Comparison of ENCODE assay signal across 8 mouse cellular contexts in the genomic region with DNA sequence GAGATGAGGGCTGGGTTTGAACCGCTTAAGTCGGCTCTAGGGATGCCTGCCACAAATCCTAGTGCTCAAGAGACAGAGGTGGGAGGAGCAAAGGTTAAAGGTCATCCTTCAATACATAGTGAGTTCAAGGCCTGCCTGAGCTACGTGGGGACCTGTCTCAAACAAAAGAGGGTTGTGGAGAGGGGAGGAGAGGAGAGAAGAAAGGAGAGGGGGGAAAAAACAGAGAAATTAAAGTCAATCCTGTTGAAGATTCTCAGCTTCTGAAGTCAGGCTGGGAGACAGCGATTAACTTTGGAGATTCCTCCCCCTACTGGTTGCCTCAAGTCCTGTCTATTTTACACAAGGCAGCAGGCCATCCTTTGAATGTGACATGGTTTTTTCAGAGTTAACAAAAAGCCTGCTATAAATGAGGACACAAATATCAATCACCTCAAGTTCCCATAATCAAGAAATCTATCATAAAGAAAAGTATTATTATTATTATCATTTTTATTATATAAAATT. TPM values are rescaled to one million over a fixed set of nuclear protein-coding genes. Genes with fewer than 3 reads are reported as not detected.
A peak's percentile ranks its signal among the peaks of the same experiment; 100 is the strongest.
DNase-seq lines count a peak whose midpoint lies in the region; ATAC-seq and TF ChIP-seq lines count a peak whose summit lies in the region.

No protein-coding gene starts in this region.

- H3K4me1 ChIP-seq in forebrain, embryonic 13.5 days, result peaks cover 2% of the 10 kb centered on the region
- peaks cover under 1% of the 10 kb centered on the region for H3K4me1 ChIP-seq in forebrain, embryonic 15.5 days
- H3K4me1 ChIP-seq in hindbrain, postnatal 0 days (ENCODE audit: insufficient read depth, low read length), result no peaks in the 10 kb centered on the region
- H3K4me1 ChIP-seq in heart, embryonic 12.5 days (replicated peaks), result peaks cover 10% of the 10 kb centered on the region; the same call in 1 of the 2 replicates

- peak; percentile 60 to 76 for DNase-seq in left cerebral cortex, postnatal 14 days (ENCODE audit: low spot score in 2 of 2)
- DNase-seq in left cerebral cortex, adult 18-20 months (ENCODE audit: low spot score in 2 of 2), result no peak
- peak; percentile 63 for DNase-seq in ES-CJ7 (ENCODE audit: low read depth, low spot score)
- DNase-seq in hindbrain, postnatal 0 days (ENCODE audit: low spot score), result peak; percentile 85
- DNase-seq in thymus, postnatal 4 days, result peak; percentile 24

- no peak overlapping the region for H3K4me2 ChIP-seq in forebrain, embryonic 13.5 days
- no peak overlapping the region for H3K4me2 ChIP-seq in forebrain, embryonic 15.5 days (replicated peaks)
- H3K4me2 ChIP-seq in hindbrain, postnatal 0 days (ENCODE audit: low read depth, low read length), result no peak overlapping the region
- H3K4me2 ChIP-seq in heart, embryonic 12.5 days, result no peak overlapping the region

- H3K36me3 ChIP-seq in forebrain, embryonic 13.5 days (ENCODE audit: poor library complexity, severe bottlenecking), result no peaks in the 10 kb centered on the region
- H3K36me3 ChIP-seq in forebrain, embryonic 15.5 days, result no peaks in the 10 kb centered on the region
- H3K36me3 ChIP-seq in hindbrain, postnatal 0 days (ENCODE audit: insufficient read depth, low read length), result no peaks in the 10 kb centered on the region
- no peaks in the 10 kb centered on the region for H3K36me3 ChIP-seq in heart, embryonic 12.5 days

- no peak overlapping the region for H3K9ac ChIP-seq in forebrain, embryonic 13.5 days
- no peak overlapping the region for H3K9ac ChIP-seq in forebrain, embryonic 15.5 days (replicated peaks)
- H3K9ac ChIP-seq in hindbrain, postnatal 0 days (replicated peaks; ENCODE audit: low read length), result no peak overlapping the region
- H3K9ac ChIP-seq in heart, embryonic 12.5 days, result no peak overlapping the region

- no peak overlapping the region for H3K27ac ChIP-seq in forebrain, embryonic 13.5 days
- H3K27ac ChIP-seq in forebrain, embryonic 15.5 days (replicated peaks), result no peak overlapping the region
- no peak overlapping the region for H3K27ac ChIP-seq in hindbrain, postnatal 0 days
- H3K27ac ChIP-seq in heart, embryonic 12.5 days (ENCODE audit: poor library complexity, severe bottlenecking), result no peak overlapping the region

- no peaks in the 10 kb centered on the region for H3K9me3 ChIP-seq in forebrain, embryonic 13.5 days (replicated peaks)
- no peaks in the 10 kb centered on the region for H3K9me3 ChIP-seq in forebrain, embryonic 15.5 days
- H3K9me3 ChIP-seq in hindbrain, postnatal 0 days (ENCODE audit: low read length), result no peaks in the 10 kb centered on the region
- H3K9me3 ChIP-seq in heart, embryonic 12.5 days (replicated peaks), result no peaks in the 10 kb centered on the region

- peak; percentile 59 for ATAC-seq in forebrain, embryonic 13.5 days
- ATAC-seq in forebrain, embryonic 15.5 days (replicated peaks), result no peak
- ATAC-seq in hindbrain, postnatal 0 days, result 0 out of 2 replicates have a peak, but pooled peaks have one; percentile 45
- ATAC-seq in heart, embryonic 12.5 days (ENCODE audit: insufficient number of reproducible peaks, low FRiP score), result no peak

- no peak overlapping the region for H3K4me3 ChIP-seq in forebrain, embryonic 13.5 days
- no peak overlapping the region for H3K4me3 ChIP-seq in forebrain, embryonic 15.5 days
- H3K4me3 ChIP-seq in hindbrain, postnatal 0 days (ENCODE audit: low read length), result no peak overlapping the region
- no peak overlapping the region for H3K4me3 ChIP-seq in heart, embryonic 12.5 days

- no peaks in the 10 kb centered on the region for H3K27me3 ChIP-seq in forebrain, embryonic 13.5 days
- H3K27me3 ChIP-seq in forebrain, embryonic 15.5 days, result 0 out of 2 replicates have a peak, but pooled peaks cover 2% of the 10 kb centered on the region
- no peaks in the 10 kb centered on the region for H3K27me3 ChIP-seq in hindbrain, postnatal 0 days (ENCODE audit: insufficient read depth, low read length)
- H3K27me3 ChIP-seq in heart, embryonic 12.5 days (replicated peaks), result no peaks in the 10 kb centered on the region

- intact Hi-C loops in left cerebral cortex, postnatal 14 days (cut with DNase I), result loop anchor here (2.0 to 10.0 kb wide), 2 partner anchors 249 to 353 kb away; a partner anchor contains a TSS

- 28% methylated on average over 4 of the region's 4 CpGs for WGBS in forebrain, embryonic 13.5 days
- WGBS in forebrain, embryonic 15.5 days, result 25% methylated on average over 4 of the region's 4 CpGs
- 34% methylated on average over 4 of the region's 4 CpGs for WGBS in hindbrain, postnatal 0 days
- WGBS in heart, embryonic 12.5 days, result 51% methylated on average over 4 of the region's 4 CpGs

- peak; percentile 86 for TF ChIP-seq CTCF in hindbrain, postnatal 0 days (IDR thresholded peaks at IDR 0.05; ENCODE audit: low read depth)

RNA-seq across cellular contexts. Expression of a gene that starts 5.8 kb away (rescaled TPM):
- polyA plus RNA-seq in forebrain, embryonic 13.5 days (2015; fragmentation: Nextera tagmentation; extraction: Ambion mirVana), result 16.8 and 17.5 TPM in 2 replicates
- polyA plus RNA-seq in forebrain, embryonic 15.5 days (2015; fragmentation: Nextera tagmentation; extraction: Ambion mirVana), result 21.2 and 24.6 TPM in 2 replicates
- 10 to 100 TPM; 78.9 to 82.8 TPM for total RNA-seq in left cerebral cortex, postnatal 14 days (2021)
- total RNA-seq in left cerebral cortex, adult 18-20 months (2021), result 10 to 100 TPM; 93.8 to 94.7 TPM
- 32.7 and 33.2 TPM in 2 replicates for total RNA-seq in hindbrain, postnatal 0 days (2014; rRNA removed)
- 12.0 and 14.5 TPM in 2 replicates for polyA plus RNA-seq in hindbrain, postnatal 0 days (2015; fragmentation: Nextera tagmentation; extraction: Ambion mirVana)
- 16.4 and 16.7 TPM in 2 replicates for polyA plus RNA-seq in heart, embryonic 12.5 days (2016; fragmentation: Nextera tagmentation; extraction: Ambion mirVana)

Comparison
In these comparisons a context has a peak if more than half of its experiments do, and no peak if none do; other contexts are left out.
1. ATAC-seq: peak in forebrain, embryonic 13.5 days (single experiment) and hindbrain, postnatal 0 days (single experiment); none in forebrain, embryonic 15.5 days (single experiment) and heart, embryonic 12.5 days (single experiment).
2. DNase-seq: peak in left cerebral cortex, postnatal 14 days (2 of 2), ES-CJ7 (single experiment), hindbrain, postnatal 0 days (single experiment) and thymus, postnatal 4 days (single experiment); none in left cerebral cortex, adult 18-20 months (0 of 2).